Mouse (Mus musculus): ENCODE results near the gene Cd164. TPM values are rescaled to one million over a fixed set of nuclear protein-coding genes. Genes with fewer than 3 reads are reported as not detected.

Cd164 gene
- polyA plus RNA-seq, 1 experiment from 2014 or later: 55.4 TPM

DNA sequence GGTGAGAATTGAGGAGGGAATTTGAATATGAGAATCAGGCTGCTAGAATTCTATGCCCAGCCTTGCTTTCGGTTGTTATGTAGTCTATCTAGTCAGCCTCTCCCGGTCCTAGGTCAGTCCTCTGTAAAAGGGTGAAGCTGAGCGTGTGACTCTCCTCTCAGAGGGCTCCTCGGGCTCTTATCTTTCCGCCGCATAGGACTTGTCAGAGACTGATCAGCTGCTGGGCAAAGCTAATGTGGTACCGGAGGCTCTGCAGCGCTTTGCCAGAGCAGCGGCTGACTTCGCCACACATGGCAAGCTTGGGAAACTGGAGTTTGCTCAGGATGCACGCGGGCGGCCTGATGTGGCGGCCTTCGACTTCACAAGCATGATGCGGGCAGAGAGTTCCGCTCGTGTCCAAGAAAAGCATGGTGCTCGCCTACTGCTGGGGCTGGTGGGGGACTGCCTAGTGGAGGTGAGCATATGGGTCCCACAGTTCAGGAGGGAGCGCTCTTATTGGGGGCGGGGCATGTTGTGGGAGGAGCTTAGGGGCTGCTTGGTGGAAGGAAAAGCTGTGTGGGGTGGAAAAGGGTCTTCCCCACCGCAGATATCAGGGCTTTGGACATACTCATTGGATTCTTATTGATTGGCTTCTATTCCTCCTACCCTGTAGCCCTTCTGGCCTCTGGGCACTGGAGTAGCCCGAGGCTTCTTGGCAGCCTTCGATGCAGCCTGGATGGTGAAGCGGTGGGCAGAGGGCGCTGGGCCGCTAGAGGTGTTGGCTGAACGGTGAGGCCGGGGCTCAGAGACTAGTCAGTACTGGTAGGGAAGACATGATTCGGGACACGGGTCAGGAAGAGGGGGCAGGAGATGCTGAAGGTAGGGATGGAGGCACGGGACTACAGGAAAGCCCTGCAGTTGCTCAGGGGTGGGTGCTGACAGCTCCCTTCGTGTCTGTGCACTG lies 38.0 kb upstream of the Cd164 start:
- no peak overlapping the region for H3K9ac ChIP-seq
- no peak for ATAC-seq (ENCODE audit: low FRiP score, low read depth)
- 67% methylated on average over 33 of the region's 33 CpGs for WGBS
- H3K27me3 ChIP-seq: no peaks in the 10 kb centered on the region
- peaks cover 22% of the 10 kb centered on the region for H3K4me1 ChIP-seq (replicated peaks)
- H3K27ac ChIP-seq (replicated peaks): no peak overlapping the region
- H3K4me3 ChIP-seq: no peak overlapping the region
- no peaks in the 10 kb centered on the region; the same call in 1 of the 2 replicates for H3K36me3 ChIP-seq
- no peak overlapping the region for H3K4me2 ChIP-seq
- H3K9me3 ChIP-seq: no peaks in the 10 kb centered on the region

DNA sequence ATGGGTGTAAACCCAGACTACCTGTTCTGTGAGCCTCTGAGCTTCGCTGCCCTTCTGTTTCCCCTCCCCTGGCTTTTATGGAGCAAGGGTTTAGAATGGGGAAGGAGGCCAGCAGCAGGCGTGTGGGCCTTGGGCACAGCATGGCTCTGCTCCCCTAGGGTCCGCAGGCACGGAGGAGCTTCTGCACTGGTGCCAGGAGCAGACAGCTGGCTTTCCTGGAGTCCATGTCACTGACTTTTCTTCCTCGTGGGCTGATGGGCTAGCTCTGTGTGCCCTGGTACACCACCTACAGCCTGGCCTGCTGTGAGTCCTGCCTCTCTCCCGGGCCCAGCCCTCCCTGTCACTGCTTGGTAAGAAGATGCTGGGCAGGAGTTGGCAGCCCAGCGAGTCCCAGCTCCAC lies 36.8 kb upstream of the Cd164 start:
- ATAC-seq (ENCODE audit: low FRiP score, low read depth): no peak
- Histone ChIP-seq H3K9me3 (no peaks in the 10 kb centered on the region), H3K4me1 (replicated peaks) (peaks cover 9% of the 10 kb centered on the region), H3K4me3 (no peak overlapping the region), H3K27me3 (no peaks in the 10 kb centered on the region), H3K4me2 (no peak overlapping the region), H3K9ac (no peak overlapping the region), H3K27ac (replicated peaks) (no peak overlapping the region), H3K36me3 (no peaks in the 10 kb centered on the region; the same call in 1 of the 2 replicates)
- 76% methylated on average over 7 of the region's 7 CpGs for WGBS

DNA sequence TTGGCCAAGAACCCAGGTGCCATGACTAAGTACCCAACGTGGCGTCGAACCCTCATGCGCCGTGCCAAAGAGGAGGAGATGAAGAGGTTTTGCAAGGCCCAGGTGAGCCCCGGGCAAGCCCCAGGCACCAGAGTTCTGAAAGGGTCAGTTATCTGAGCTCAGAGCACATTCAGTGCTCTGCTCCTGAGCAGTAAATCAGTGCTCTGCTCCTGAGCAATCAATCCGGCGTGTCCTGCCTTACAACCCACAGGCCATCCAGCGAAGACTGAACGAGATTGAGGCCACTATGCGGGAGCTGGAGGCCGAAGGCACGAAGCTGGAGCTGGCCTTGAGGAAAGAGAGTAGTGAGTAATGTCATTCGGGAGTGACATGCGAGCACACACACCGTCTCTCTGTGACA lies 33.4 kb upstream of the Cd164 start:
- Histone ChIP-seq H3K4me3 (no peak overlapping the region), H3K36me3 (no peaks in the 10 kb centered on the region; the same call in 1 of the 2 replicates), H3K4me1 (replicated peaks) (peaks cover 20% of the 10 kb centered on the region), H3K9ac (no peak overlapping the region), H3K27me3 (no peaks in the 10 kb centered on the region), H3K9me3 (no peaks in the 10 kb centered on the region), H3K4me2 (no peak overlapping the region), H3K27ac (replicated peaks) (no peak overlapping the region)
- WGBS: 94% methylated on average over 16 of the region's 16 CpGs
- ATAC-seq (ENCODE audit: low FRiP score, low read depth): no peak

DNA sequence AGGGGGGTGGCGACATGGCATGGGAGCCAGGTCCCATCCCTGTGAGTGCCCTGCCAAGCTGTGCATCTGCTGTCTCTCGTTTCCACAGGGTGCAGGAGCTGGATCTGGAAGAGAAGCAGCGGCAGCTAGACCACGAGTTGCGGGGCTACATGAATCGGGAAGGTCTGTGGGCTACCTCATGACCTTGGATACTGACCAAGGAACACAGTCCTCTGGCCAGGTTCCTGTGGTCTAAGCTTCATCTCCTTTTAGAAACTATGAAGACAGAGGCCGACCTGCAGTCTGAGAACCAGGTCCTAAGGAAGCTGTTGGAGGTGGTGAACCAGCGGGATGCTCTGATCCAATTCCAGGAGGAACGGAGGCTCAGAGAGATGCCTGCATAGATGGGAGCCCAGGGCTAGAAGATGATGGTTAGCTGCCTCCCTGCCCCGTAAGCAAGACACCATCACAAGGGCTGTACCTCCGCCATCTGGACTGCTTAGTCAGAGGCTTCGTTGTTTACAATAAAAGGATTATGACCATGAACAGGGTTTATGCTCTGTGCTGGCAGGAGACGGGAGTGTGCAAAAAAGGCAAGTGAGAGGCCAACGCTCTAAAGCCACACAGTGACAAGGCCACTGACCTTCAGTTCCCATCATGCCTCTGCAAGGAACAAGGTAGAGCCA lies 32.6 kb upstream of the Cd164 start:
- H3K27ac ChIP-seq (replicated peaks): no peak overlapping the region
- WGBS: 80% methylated on average over 14 of the region's 14 CpGs

GRCm38 (mm10) chr10:41488877-41489276 lies 30.3 kb upstream of the Cd164 start:
- 53% methylated on average over 7 of the region's 7 CpGs for WGBS
- Histone ChIP-seq H3K27me3 (no peaks in the 10 kb centered on the region), H3K9ac (no peak overlapping the region), H3K4me3 (peak overlapping the region; percentile 72), H3K36me3 (no peaks in the 10 kb centered on the region; the same call in 1 of the 2 replicates), H3K4me1 (replicated peaks) (peaks cover 19% of the 10 kb centered on the region), H3K9me3 (no peaks in the 10 kb centered on the region), H3K4me2 (peak overlapping the region; percentile 95), H3K27ac (replicated peaks) (no peak overlapping the region)
- no peak for ATAC-seq (ENCODE audit: low FRiP score, low read depth)

More for the DNA sequence above, 32.6 kb upstream of the Cd164 start:
- H3K36me3 ChIP-seq: no peaks in the 10 kb centered on the region; the same call in 1 of the 2 replicates
- H3K9me3 ChIP-seq: no peaks in the 10 kb centered on the region
- no peak overlapping the region for H3K4me3 ChIP-seq
- H3K9ac ChIP-seq: no peak overlapping the region
- H3K4me2 ChIP-seq: no peak overlapping the region
- H3K27me3 ChIP-seq: no peaks in the 10 kb centered on the region
- H3K4me1 ChIP-seq (replicated peaks): peaks cover 19% of the 10 kb centered on the region
- ATAC-seq (ENCODE audit: low FRiP score, low read depth): no peak

DNA sequence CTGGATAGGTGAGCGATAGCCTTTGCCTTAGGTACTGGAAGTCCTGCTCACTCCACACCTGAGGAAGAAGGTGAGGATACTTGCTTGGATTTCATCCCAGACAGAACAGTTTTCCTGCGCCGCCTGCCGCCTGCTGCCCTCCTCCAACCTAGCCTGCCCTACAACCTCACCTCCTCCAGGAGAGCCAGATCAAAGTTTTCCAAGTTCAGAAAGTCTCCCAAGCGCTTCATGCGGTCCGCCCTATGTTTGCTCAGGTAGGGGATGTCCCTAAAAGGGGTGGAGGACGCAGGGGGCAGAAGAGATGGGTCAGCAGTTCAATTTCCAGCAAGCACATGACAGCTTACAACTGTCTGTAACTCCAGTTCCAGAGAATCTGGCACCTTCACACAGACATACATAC lies 29.9 kb upstream of the Cd164 start:
- H3K36me3 ChIP-seq: no peaks in the 10 kb centered on the region; the same call in 1 of the 2 replicates
- H3K4me2 ChIP-seq: peak overlapping the region; percentile 95
- H3K4me3 ChIP-seq: peak overlapping the region; percentile 72
- no peaks in the 10 kb centered on the region for H3K9me3 ChIP-seq
- H3K27me3 ChIP-seq: no peaks in the 10 kb centered on the region
- peaks cover 19% of the 10 kb centered on the region for H3K4me1 ChIP-seq (replicated peaks)
- peak overlapping the region; percentile 72 for H3K9ac ChIP-seq
- WGBS: 33% methylated on average over 8 of the region's 8 CpGs
- no peak for ATAC-seq (ENCODE audit: low FRiP score, low read depth)
- no peak overlapping the region for H3K27ac ChIP-seq (replicated peaks)

DNA sequence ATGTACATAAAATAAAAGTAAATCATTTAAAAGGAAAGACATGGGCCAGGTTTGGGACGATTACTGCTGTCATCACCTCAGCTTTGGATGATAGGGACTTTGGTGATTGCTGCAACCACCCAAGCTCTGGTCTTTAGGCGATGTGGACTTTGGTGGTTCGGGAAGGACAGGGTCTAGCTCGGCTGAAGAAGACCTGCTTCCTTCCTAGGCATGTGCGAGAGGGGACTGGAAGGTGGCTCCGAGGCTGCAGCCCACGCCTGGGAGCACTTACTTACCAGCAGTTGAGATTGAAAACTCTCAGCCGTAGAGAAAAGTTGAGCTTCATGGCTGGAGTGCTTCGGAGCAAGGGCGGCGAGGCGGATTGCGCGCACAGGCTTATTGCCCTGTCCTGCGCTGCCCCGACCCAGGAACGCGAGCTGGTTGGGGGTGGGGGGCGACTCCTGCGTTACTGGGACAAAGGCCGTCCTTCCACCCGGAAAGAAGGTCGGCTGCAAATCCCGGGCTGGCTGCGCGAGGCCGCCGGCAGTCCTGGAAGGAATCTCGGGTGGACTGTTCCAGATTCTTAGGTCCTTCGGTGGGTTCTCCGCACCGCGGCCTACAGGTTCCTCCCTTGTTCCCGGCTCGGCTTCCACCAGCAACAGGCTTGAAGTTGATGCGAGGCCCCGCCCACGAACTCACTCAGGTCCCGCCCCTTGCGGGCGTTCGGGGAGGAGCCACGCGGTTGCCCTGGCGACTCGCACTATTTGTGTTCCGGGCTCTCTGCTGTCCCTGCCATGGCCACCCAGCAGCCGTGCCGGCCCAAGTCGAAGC lies 29.3 kb upstream of the Cd164 start, which contains the start of the genes Smpd2 and Ppil6:
Smpd2 (minus strand) TSS at position 662 of the 810 bp plus-strand sequence.
Ppil6 (plus strand) TSS at position 732 of the 810 bp plus-strand sequence.
- Histone ChIP-seq H3K4me1 (replicated peaks) (peaks cover 19% of the 10 kb centered on the region), H3K9me3 (no peaks in the 10 kb centered on the region), H3K4me3 (peak within 1 kb of the TSS; percentile 72), H3K9ac (peak within 1 kb of the TSS; percentile 72), H3K36me3 (no peaks in the 10 kb centered on the region; the same call in 1 of the 2 replicates), H3K27ac (replicated peaks) (peak within 1 kb of the TSS; percentile 62), H3K4me2 (peak within 1 kb of the TSS; percentile 95), H3K27me3 (no peaks in the 10 kb centered on the region)
- peak; percentile 96 for ATAC-seq (ENCODE audit: low FRiP score, low read depth)
- under 1% methylated on average over 50 of the region's 50 CpGs for WGBS

- ATAC-seq (ENCODE audit: low FRiP score, low read depth): peak; percentile 77
- Histone ChIP-seq H3K4me2 (peak overlapping the region; percentile 95), H3K27ac (replicated peaks) (0 out of 2 replicates have a peak overlapping the region, but pooled peaks have one; percentile 62)
Observed at GRCm38 (mm10) chr10:41490518-41490873, 28.7 kb upstream of the Cd164 start.

DNA sequence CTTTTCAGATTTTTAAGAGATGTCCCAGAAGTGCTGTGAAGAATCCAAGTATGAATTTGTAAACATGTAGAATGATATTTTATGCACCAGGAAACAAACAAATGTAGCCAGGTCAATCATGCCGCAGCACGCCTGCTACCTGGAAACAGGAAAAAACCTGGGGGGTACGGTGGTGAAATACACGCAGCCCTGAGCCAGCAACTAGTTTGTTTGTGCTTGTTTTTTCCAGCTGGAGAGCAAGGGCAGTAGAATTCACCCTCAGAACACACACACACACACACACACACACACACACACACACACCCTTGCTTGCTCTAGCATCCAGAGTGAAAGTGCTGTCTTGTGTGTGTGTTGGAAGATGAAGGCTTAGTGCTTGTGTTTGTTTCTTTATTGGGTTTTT lies 28.1 kb upstream of the Cd164 start:
- Histone ChIP-seq H3K4me1 (replicated peaks) (peaks cover 19% of the 10 kb centered on the region), H3K9me3 (no peaks in the 10 kb centered on the region), H3K27me3 (no peaks in the 10 kb centered on the region), H3K27ac (replicated peaks) (no peak overlapping the region), H3K4me2 (peak overlapping the region; percentile 95), H3K4me3 (peak overlapping the region; percentile 72), H3K36me3 (no peaks in the 10 kb centered on the region), H3K9ac (no peak overlapping the region)
- ATAC-seq (ENCODE audit: low FRiP score, low read depth): no peak
- 46% methylated on average over 4 of the region's 4 CpGs for whole genome bisulfite sequencing

More at GRCm38 (mm10) chr10:41490518-41490873, 28.7 kb upstream of the Cd164 start:
- Histone ChIP-seq H3K9me3 (no peaks in the 10 kb centered on the region), H3K36me3 (no peaks in the 10 kb centered on the region), H3K4me1 (replicated peaks) (peaks cover 19% of the 10 kb centered on the region), H3K27me3 (no peaks in the 10 kb centered on the region), H3K9ac (peak overlapping the region; percentile 72), H3K4me3 (peak overlapping the region; percentile 72)
- WGBS: under 1% methylated on average over 29 of the region's 29 CpGs

GRCm38 (mm10) chr10:41500941-41501340 lies 18.3 kb upstream of the Cd164 start:
- H3K4me2 ChIP-seq: no peak overlapping the region
- no peak overlapping the region for H3K9ac ChIP-seq
- H3K4me1 ChIP-seq (replicated peaks): no peaks in the 10 kb centered on the region; the same call in 1 of the 2 replicates
- no peak overlapping the region for H3K27ac ChIP-seq (replicated peaks)
- H3K9me3 ChIP-seq: no peaks in the 10 kb centered on the region
- peak; percentile 59 for ATAC-seq (ENCODE audit: low FRiP score, low read depth)
- WGBS: 56% methylated on average over 4 of the region's 4 CpGs
- H3K27me3 ChIP-seq: no peaks in the 10 kb centered on the region
- H3K4me3 ChIP-seq: no peak overlapping the region
- no peaks in the 10 kb centered on the region for H3K36me3 ChIP-seq

GRCm38 (mm10) chr10:41504996-41505395 lies 14.2 kb upstream of the Cd164 start:
- H3K4me3 ChIP-seq: no peak overlapping the region
- WGBS: 92% methylated on average over 1 of the region's 1 CpGs
- 0 out of 2 replicates have a peak, but pooled peaks have one; percentile 31 for ATAC-seq (ENCODE audit: low FRiP score, low read depth)

More at GRCm38 (mm10) chr10:41504996-41505395, 14.2 kb upstream of the Cd164 start:
- Histone ChIP-seq H3K4me2 (no peak overlapping the region), H3K36me3 (no peaks in the 10 kb centered on the region), H3K4me1 (replicated peaks) (no peaks in the 10 kb centered on the region; the same call in 1 of the 2 replicates), H3K9ac (0 out of 2 replicates have a peak overlapping the region, but pooled peaks have one; percentile 1), H3K27me3 (no peaks in the 10 kb centered on the region), H3K9me3 (no peaks in the 10 kb centered on the region), H3K27ac (replicated peaks) (no peak overlapping the region)

Measured in hindbrain, embryonic 15.5 days (tissue).